Mouse (Mus musculus) CH12F3 (cell line): ENCODE data around the gene Abca5.

Experiments
- in situ Hi-C: fragments of 300-500 bp; cut with MboI; formaldehyde crosslinking; loops from 2 replicates; pipeline ENCODE4 v1.14.3; 2020; ENCODE audit warnings: low sequenced_read_pairs

Gene Abca5

GRCm38 (mm10) chr11:110232975-110233374 is 104.5 kb downstream of the Abca5 start:
- in situ Hi-C loops = no loop called here
